Mouse (Mus musculus): ENCODE measurements around the gene Ranbp2.

DNA sequence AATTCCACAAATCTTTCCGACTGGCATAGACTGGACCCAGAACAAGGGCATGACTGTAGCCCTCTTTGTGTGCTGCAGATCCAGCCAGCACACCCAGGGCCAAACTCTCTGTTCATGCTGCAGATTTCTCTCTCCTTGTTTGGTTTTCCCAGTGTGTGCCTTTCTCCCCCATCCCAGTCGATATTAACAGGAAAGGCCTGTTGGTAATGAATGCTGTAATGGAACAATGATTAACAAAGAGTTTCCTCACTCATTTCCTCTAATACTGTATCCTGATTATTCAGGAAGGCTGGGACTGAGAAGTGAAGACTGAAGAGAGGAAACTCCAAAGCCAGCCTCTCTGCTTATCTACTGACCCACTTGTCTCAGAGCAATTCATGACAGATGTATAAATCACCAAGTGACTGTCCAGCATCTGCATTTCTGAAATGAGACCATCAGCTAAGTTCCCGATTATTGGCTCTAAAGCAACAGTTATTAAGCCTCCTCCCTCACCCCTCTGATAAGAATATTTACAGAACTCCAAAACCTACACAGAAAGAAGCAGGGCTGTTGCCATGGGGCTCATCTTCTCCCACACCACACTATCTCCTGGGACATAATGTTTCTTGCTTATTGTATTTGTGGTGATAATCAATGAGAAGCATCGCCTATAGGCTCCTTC lies 41.3 kb upstream of the Ranbp2 start:
- no peak for TF ChIP-seq EP300 (IDR thresholded peaks at IDR 0.05; ENCODE audit: insufficient read depth, low read depth, low read length)
- no peak for TF ChIP-seq POLR2A (IDR thresholded peaks at IDR 0.05; ENCODE audit: insufficient read depth, low read depth, low read length)
- no peak for TF ChIP-seq CTCF (IDR thresholded peaks at IDR 0.05)

Data from heart, adult 2 months (tissue).